ENCODE assay signal across 23 mouse cellular contexts in genomic region chr11:87707570-87707969, GRCm38 (mm10). TPM values are rescaled to one million over a fixed set of nuclear protein-coding genes. Genes with fewer than 3 reads are reported as not detected.
DNase-seq lines count a peak whose midpoint lies in the region; ATAC-seq and TF ChIP-seq lines count a peak whose summit lies in the region.
"Had no signal": no experiment of that assay in that cellular context is flagged by ENCODE, and none has a peak within 500 bp of the region (broad histone marks: within the 10 kb centered on the region; RNA-seq: fewer than 3 reads in every experiment).

No protein-coding gene starts in this region.

- peak overlapping the region; percentile 40; the same call in 1 of the 2 replicates for H3K27ac ChIP-seq in intestine, embryonic 15.5 days
- no peak overlapping the region for H3K27ac ChIP-seq in intestine, postnatal 0 days (ENCODE audit: low read depth, low read length)
- H3K27ac ChIP-seq in neural tube, embryonic 11.5 days (ENCODE audit: low read depth, low read length): no peak overlapping the region
- H3K27ac ChIP-seq in neural tube, embryonic 15.5 days (replicated peaks): no peak overlapping the region
- H3K27ac ChIP-seq: embryonic facial prominence, embryonic 15.5 days; gastrocnemius, adult 2 months; hindbrain, postnatal 0 days; neural tube, embryonic 13.5 days had no signal

- peak; percentile 48 for DNase-seq in neural tube, embryonic 11.5 days (ENCODE audit: low spot score)
- DNase-seq in embryo, embryonic 9.5 days (ENCODE audit: extremely low spot score): peak; percentile 38
- DNase-seq in mesoderm, embryonic 11.5 days (ENCODE audit: low read depth, low spot score): peak; percentile 26
- no peak for DNase-seq in cerebellum, postnatal 10 days
- DNase-seq: adrenal gland, adult 2 months; B cell, adult 2 months; cerebellum, adult 11-12 months; cerebellum, postnatal 25 days; gastrocnemius, adult 2 months; heart, postnatal 14 days; kidney, adult 8-10 months; kidney, postnatal 14 days; lung, embryonic 14.5 days; thymus, postnatal 25 days had no signal

- no peaks in the 10 kb centered on the region for H3K9me3 ChIP-seq in intestine, embryonic 15.5 days
- no peaks in the 10 kb centered on the region for H3K9me3 ChIP-seq in intestine, postnatal 0 days (ENCODE audit: control insufficient read depth)
- H3K9me3 ChIP-seq in neural tube, embryonic 11.5 days (ENCODE audit: control insufficient read depth, low read length): no peaks in the 10 kb centered on the region
- H3K9me3 ChIP-seq in neural tube, embryonic 15.5 days (replicated peaks): no peaks in the 10 kb centered on the region
- H3K9me3 ChIP-seq: embryonic facial prominence, embryonic 15.5 days; heart, embryonic 12.5 days; neural tube, embryonic 13.5 days had no signal

- no peak overlapping the region for H3K4me3 ChIP-seq in intestine, embryonic 15.5 days (replicated peaks)
- H3K4me3 ChIP-seq in intestine, postnatal 0 days (ENCODE audit: low read depth, low read length): no peak overlapping the region
- no peak overlapping the region for H3K4me3 ChIP-seq in neural tube, embryonic 11.5 days (ENCODE audit: low read depth, low read length)
- no peak overlapping the region for H3K4me3 ChIP-seq in neural tube, embryonic 15.5 days (replicated peaks)
- H3K4me3 ChIP-seq: embryonic facial prominence, embryonic 15.5 days; gastrocnemius, adult 2 months; heart, embryonic 12.5 days; neural tube, embryonic 13.5 days had no signal

- H3K36me3 ChIP-seq in intestine, embryonic 15.5 days: no peaks in the 10 kb centered on the region
- H3K36me3 ChIP-seq in intestine, postnatal 0 days (ENCODE audit: control insufficient read depth, insufficient read depth): no peaks in the 10 kb centered on the region
- no peaks in the 10 kb centered on the region for H3K36me3 ChIP-seq in neural tube, embryonic 11.5 days (ENCODE audit: control insufficient read depth, insufficient read depth, low read length)
- no peaks in the 10 kb centered on the region for H3K36me3 ChIP-seq in neural tube, embryonic 15.5 days
- H3K36me3 ChIP-seq: embryonic facial prominence, embryonic 15.5 days; heart, embryonic 12.5 days; neural tube, embryonic 13.5 days had no signal

- TF ChIP-seq CTCF in intestine, postnatal 0 days (IDR thresholded peaks at IDR 0.05; ENCODE audit: low read depth): no peak

- no peak overlapping the region for H3K4me2 ChIP-seq in intestine, embryonic 15.5 days (replicated peaks)
- no peak overlapping the region for H3K4me2 ChIP-seq in intestine, postnatal 0 days (replicated peaks; ENCODE audit: low read depth)
- no peak overlapping the region for H3K4me2 ChIP-seq in neural tube, embryonic 11.5 days (ENCODE audit: low read depth)
- no peak overlapping the region for H3K4me2 ChIP-seq in neural tube, embryonic 15.5 days
- H3K4me2 ChIP-seq: embryonic facial prominence, embryonic 15.5 days; heart, embryonic 12.5 days; liver, embryonic 11.5 days; lung, embryonic 14.5 days; neural tube, embryonic 13.5 days had no signal

- no peak for ATAC-seq in intestine, embryonic 15.5 days
- ATAC-seq in intestine, postnatal 0 days: no peak
- ATAC-seq in neural tube, embryonic 11.5 days (ENCODE audit: insufficient read depth, low FRiP score, low TSS enrichment): no peak
- ATAC-seq in neural tube, embryonic 15.5 days (ENCODE audit: low FRiP score): no peak
- ATAC-seq in megakaryocyte progenitor cell, adult 5-6 weeks (replicated peaks; ENCODE audit: poor library complexity): no peak
- ATAC-seq: hindbrain, postnatal 0 days had no signal

- H3K27me3 ChIP-seq in intestine, embryonic 15.5 days (replicated peaks): no peaks in the 10 kb centered on the region
- no peaks in the 10 kb centered on the region for H3K27me3 ChIP-seq in intestine, postnatal 0 days (replicated peaks; ENCODE audit: control insufficient read depth, insufficient read depth, low read length)
- no peaks in the 10 kb centered on the region for H3K27me3 ChIP-seq in neural tube, embryonic 11.5 days (ENCODE audit: control insufficient read depth, insufficient read depth, low read length)
- peaks cover 12% of the 10 kb centered on the region; the same call in 1 of the 2 replicates for H3K27me3 ChIP-seq in neural tube, embryonic 15.5 days (replicated peaks)
- H3K27me3 ChIP-seq: embryonic facial prominence, embryonic 15.5 days had no signal

- no peak overlapping the region for H3K9ac ChIP-seq in intestine, embryonic 15.5 days
- H3K9ac ChIP-seq in intestine, postnatal 0 days (ENCODE audit: low read depth, low read length): no peak overlapping the region
- H3K9ac ChIP-seq in neural tube, embryonic 11.5 days (ENCODE audit: low read length): no peak overlapping the region
- H3K9ac ChIP-seq in neural tube, embryonic 15.5 days (replicated peaks): no peak overlapping the region
- H3K9ac ChIP-seq: embryonic facial prominence, embryonic 15.5 days; heart, embryonic 12.5 days; lung, embryonic 14.5 days; neural tube, embryonic 13.5 days had no signal

- H3K4me1 ChIP-seq in intestine, embryonic 15.5 days (replicated peaks): peaks cover 17% of the 10 kb centered on the region
- 0 out of 2 replicates have a peak, but pooled peaks cover 11% of the 10 kb centered on the region for H3K4me1 ChIP-seq in intestine, postnatal 0 days (replicated peaks; ENCODE audit: control insufficient read depth, insufficient read depth, low read length)
- no peaks in the 10 kb centered on the region for H3K4me1 ChIP-seq in neural tube, embryonic 11.5 days (ENCODE audit: control insufficient read depth, insufficient read depth, low read length)
- H3K4me1 ChIP-seq in neural tube, embryonic 15.5 days: peaks cover 12% of the 10 kb centered on the region

- 60% methylated on average over 8 of the region's 8 CpGs for WGBS in intestine, embryonic 15.5 days
- 44% methylated on average over 8 of the region's 8 CpGs for WGBS in intestine, postnatal 0 days
- WGBS in neural tube, embryonic 11.5 days: 33% methylated on average over 8 of the region's 8 CpGs
- 23% methylated on average over 8 of the region's 8 CpGs for WGBS in neural tube, embryonic 15.5 days

RNA-seq across cellular contexts. Expression of gene Supt4a, which starts 29.8 kb away (rescaled TPM):
- polyA plus RNA-seq in intestine, embryonic 15.5 days (2015; fragmentation: Nextera tagmentation; extraction: Ambion mirVana): 117 and 121 TPM in 2 replicates
- polyA plus RNA-seq in intestine, postnatal 0 days (2015; fragmentation: Nextera tagmentation; extraction: Ambion mirVana): 79.7 and 87.5 TPM in 2 replicates
- polyA plus RNA-seq in neural tube, embryonic 11.5 days (2014; fragmentation: Nextera tagmentation; extraction: Ambion mirVana): 155 and 162 TPM in 2 replicates
- 129 and 144 TPM in 2 replicates for polyA plus RNA-seq in neural tube, embryonic 15.5 days (2015; fragmentation: Nextera tagmentation; extraction: Ambion mirVana)
- 147 and 161 TPM in 2 replicates for total RNA-seq in megakaryocyte progenitor cell, adult 5-6 weeks (2015)
- total RNA-seq in megakaryocyte progenitor cell, adult 5-6 weeks (2017): 52.8 and 63.7 TPM in 2 replicates

RNA-seq across cellular contexts. Expression of gene Rnf43, which starts 45.0 kb away (rescaled TPM):
- polyA plus RNA-seq in intestine, embryonic 15.5 days (2015; fragmentation: Nextera tagmentation; extraction: Ambion mirVana): 14.1 and 14.7 TPM in 2 replicates
- polyA plus RNA-seq in intestine, postnatal 0 days (2015; fragmentation: Nextera tagmentation; extraction: Ambion mirVana): 9.5 and 10.7 TPM in 2 replicates
- 0.64 and 1.2 TPM in 2 replicates for polyA plus RNA-seq in neural tube, embryonic 11.5 days (2014; fragmentation: Nextera tagmentation; extraction: Ambion mirVana)
- 0.54 and 2.6 TPM in 2 replicates for polyA plus RNA-seq in neural tube, embryonic 15.5 days (2015; fragmentation: Nextera tagmentation; extraction: Ambion mirVana)
- total RNA-seq in megakaryocyte progenitor cell, adult 5-6 weeks (2015): 3.0 and 5.1 TPM in 2 replicates
- total RNA-seq in megakaryocyte progenitor cell, adult 5-6 weeks (2017): 2.2 and 3.0 TPM in 2 replicates

RNA-seq across cellular contexts. Expression of gene Tspoap1, which starts 52.8 kb away (rescaled TPM):
- 0.96 and 1.5 TPM in 2 replicates for polyA plus RNA-seq in intestine, embryonic 15.5 days (2015; fragmentation: Nextera tagmentation; extraction: Ambion mirVana)
- polyA plus RNA-seq in intestine, postnatal 0 days (2015; fragmentation: Nextera tagmentation; extraction: Ambion mirVana): 0.33 and 0.61 TPM in 2 replicates
- polyA plus RNA-seq in neural tube, embryonic 11.5 days (2014; fragmentation: Nextera tagmentation; extraction: Ambion mirVana): 5.4 and 6.0 TPM in 2 replicates
- polyA plus RNA-seq in neural tube, embryonic 15.5 days (2015; fragmentation: Nextera tagmentation; extraction: Ambion mirVana): 34.5 and 43.8 TPM in 2 replicates
- 34.1 and 38.5 TPM in 2 replicates for total RNA-seq in megakaryocyte progenitor cell, adult 5-6 weeks (2015)
- total RNA-seq in megakaryocyte progenitor cell, adult 5-6 weeks (2017): 47.0 and 66.4 TPM in 2 replicates
- total RNA-seq: gastrocnemius, adult 2 months had no signal

Comparison
In these comparisons a context has a peak if more than half of its experiments do, and no peak if none do; other contexts are left out.
1. DNase-seq: peak in neural tube, embryonic 11.5 days (single experiment), embryo, embryonic 9.5 days (single experiment) and mesoderm, embryonic 11.5 days (single experiment); none in cerebellum, postnatal 10 days (0 of 2).